Comparison of ENCODE assay signal across 22 mouse cellular contexts in the genomic region with DNA sequence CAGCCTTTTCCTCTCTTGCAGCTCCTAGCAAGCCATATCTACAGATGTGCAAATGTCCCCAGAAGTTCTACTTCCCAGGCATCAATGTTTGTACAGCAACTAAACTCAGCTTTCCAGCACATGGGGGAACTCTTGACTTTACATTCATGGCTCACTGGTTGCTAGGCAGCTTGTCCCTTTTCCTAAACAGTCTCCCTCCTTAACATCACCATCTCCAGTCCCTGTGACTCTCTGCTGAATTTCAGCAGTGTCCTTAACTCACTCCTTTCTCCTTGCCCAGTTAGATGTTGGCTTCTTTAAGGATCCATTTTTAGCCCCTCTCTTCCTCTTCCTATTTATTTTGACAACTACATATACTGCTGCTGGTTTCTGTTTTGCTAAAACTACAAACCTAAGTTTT.
DNase-seq lines count a peak whose midpoint lies in the region; ATAC-seq and TF ChIP-seq lines count a peak whose summit lies in the region.
"Had no signal": no experiment of that assay in that cellular context is flagged by ENCODE, and none has a peak within 500 bp of the region (broad histone marks: within the 10 kb centered on the region; RNA-seq: fewer than 3 reads in every experiment).

No protein-coding gene starts in this region.

- no peak overlapping the region for H3K4me3 ChIP-seq in heart, embryonic 15.5 days
- H3K4me3 ChIP-seq in heart, adult 2 months: no peak overlapping the region
- no peak overlapping the region for H3K4me3 ChIP-seq in kidney, embryonic 15.5 days (replicated peaks)

- no peak overlapping the region for H3K4me2 ChIP-seq in heart, embryonic 15.5 days
- H3K4me2 ChIP-seq in kidney, embryonic 15.5 days: no peak overlapping the region

- no peaks in the 10 kb centered on the region for H3K9me3 ChIP-seq in heart, embryonic 15.5 days (replicated peaks)
- no peaks in the 10 kb centered on the region for H3K9me3 ChIP-seq in kidney, embryonic 15.5 days (replicated peaks)
- H3K9me3 ChIP-seq: G1E had no signal

- no peaks in the 10 kb centered on the region for H3K4me1 ChIP-seq in heart, embryonic 15.5 days (replicated peaks)
- no peaks in the 10 kb centered on the region for H3K4me1 ChIP-seq in heart, adult 2 months (ENCODE audit: control insufficient read depth, insufficient read depth, low read length)
- no peaks in the 10 kb centered on the region for H3K4me1 ChIP-seq in kidney, embryonic 15.5 days

- no peaks in the 10 kb centered on the region for H3K79me2 ChIP-seq in heart, adult 2 months (replicated peaks; ENCODE audit: control insufficient read depth, insufficient read depth, low read length)

- TF ChIP-seq POLR2A in heart, adult 2 months (IDR thresholded peaks at IDR 0.05; ENCODE audit: insufficient read depth, low read depth, low read length): no peak

- H3K36me3 ChIP-seq in heart, embryonic 15.5 days: peaks cover 20% of the 10 kb centered on the region
- peaks cover 7% of the 10 kb centered on the region for H3K36me3 ChIP-seq in heart, adult 2 months (ENCODE audit: control insufficient read depth, insufficient read depth, low read length)
- H3K36me3 ChIP-seq in kidney, embryonic 15.5 days: no peaks in the 10 kb centered on the region
- H3K36me3 ChIP-seq: G1E had no signal

- TF ChIP-seq CTCF in heart, adult 2 months (IDR thresholded peaks at IDR 0.05): no peak

- H3K27ac ChIP-seq in heart, embryonic 15.5 days: no peak overlapping the region
- no peak overlapping the region for H3K27ac ChIP-seq in heart, adult 2 months
- no peak overlapping the region for H3K27ac ChIP-seq in kidney, embryonic 15.5 days

- no peak for TF ChIP-seq EP300 in heart, adult 2 months (IDR thresholded peaks at IDR 0.05; ENCODE audit: insufficient read depth, low read depth, low read length)

- intact Hi-C loops in heart, adult 2 months (cut with DNase I): no loop called here

- peak; percentile 84 for ATAC-seq in frontal cortex, adult (ENCODE audit: low TSS enrichment)
- ATAC-seq in heart, embryonic 15.5 days (replicated peaks; ENCODE audit: insufficient number of reproducible peaks, insufficient read depth, low FRiP score, low read depth): 0 out of 2 replicates have a peak, but pooled peaks have one; percentile 39
- no peak for ATAC-seq in kidney, embryonic 15.5 days (replicated peaks; ENCODE audit: low FRiP score)
- ATAC-seq: activated CD4-positive, CD25-positive, alpha-beta regulatory T cell, adult 4 months; CD4-positive, CD25-positive, alpha-beta regulatory T cell, adult 4 months; Patski had no signal

- no peak overlapping the region for H3K9ac ChIP-seq in heart, embryonic 15.5 days
- no peak overlapping the region for H3K9ac ChIP-seq in heart, adult 2 months (ENCODE audit: low read depth, low read length)
- no peak overlapping the region for H3K9ac ChIP-seq in kidney, embryonic 15.5 days

- no peaks in the 10 kb centered on the region for H3K27me3 ChIP-seq in heart, embryonic 15.5 days
- no peaks in the 10 kb centered on the region for H3K27me3 ChIP-seq in heart, adult 2 months (ENCODE audit: control insufficient read depth, insufficient read depth, low read length)
- no peaks in the 10 kb centered on the region for H3K27me3 ChIP-seq in kidney, embryonic 15.5 days
- H3K27me3 ChIP-seq: CH12.LX, Patski had no signal

- DNase-seq in frontal cortex, postnatal 25 days (ENCODE audit: low spot score in 2 of 2): no peak
- no peak for DNase-seq in heart, adult 2 months
- DNase-seq in brain, adult 2 months (ENCODE audit: low read depth, low spot score): peak; percentile 41
- DNase-seq: adrenal gland, adult 2 months; adrenal gland, adult 8-10 months; adrenal gland, postnatal 10 days; adrenal gland, postnatal 14 days; adrenal gland, postnatal 25 days; adrenal gland, postnatal 36 days; B cell, adult 2 months; cerebellum, adult 11 months; cerebellum, adult 11-12 months; cerebellum, adult 18-20 months; cerebellum, adult 2 months had no signal
